Mouse (Mus musculus) embryo, embryonic 11 days (tissue): ENCODE results near the gene Rps8.
A peak's percentile ranks its signal among the peaks of the same experiment; 100 is the strongest.

Experiments
- DNase-seq: peaks from one replicate; pipeline ENCODE4 v3.0.0-alpha.2; 2015

Gene Rps8

GRCm38 (mm10) chr4:117124518-117125347 lies 31.3 kb downstream of the Rps8 start:
- DNase-seq = no peak

DNA sequence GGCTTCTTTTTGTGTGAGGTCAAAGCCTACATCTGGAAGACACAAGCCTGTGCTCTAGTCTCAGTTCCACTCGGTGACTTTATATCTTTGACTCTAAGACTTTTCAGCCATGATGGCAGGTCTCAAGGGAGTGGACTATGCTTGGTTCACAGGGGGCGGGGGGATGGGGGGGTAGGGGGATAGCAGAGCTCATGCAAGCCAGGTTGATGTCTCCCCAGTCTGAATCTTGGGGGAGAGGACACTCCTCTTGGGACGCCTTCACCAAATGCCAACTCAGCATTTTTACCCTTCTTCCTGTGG lies 31.9 kb downstream of the Rps8 start:
- no peak for DNase-seq

GRCm38 (mm10) chr4:117123546-117124217 lies 32.4 kb downstream of the Rps8 start:
- DNase-seq = no peak

DNA sequence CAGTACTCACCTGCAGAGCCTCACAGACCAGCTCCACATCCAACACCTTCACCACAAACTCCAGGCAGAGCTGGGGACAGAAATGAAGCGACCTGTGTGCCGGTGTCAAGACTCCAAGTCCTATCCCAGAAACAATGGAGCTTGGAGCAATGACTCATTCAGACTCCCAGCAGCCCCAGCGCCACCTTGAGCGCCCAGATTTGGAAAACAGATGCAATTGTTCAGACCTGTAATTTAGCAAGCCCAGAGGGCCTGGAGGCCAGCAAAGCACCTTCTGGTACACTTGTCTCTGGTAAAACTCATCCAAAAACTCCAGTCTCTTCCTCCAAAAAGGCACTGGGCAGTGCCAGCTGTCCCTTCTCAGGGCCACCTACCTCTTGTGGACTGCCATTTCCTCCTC lies 33.8 kb downstream of the Rps8 start:
- no peak for DNase-seq

DNA sequence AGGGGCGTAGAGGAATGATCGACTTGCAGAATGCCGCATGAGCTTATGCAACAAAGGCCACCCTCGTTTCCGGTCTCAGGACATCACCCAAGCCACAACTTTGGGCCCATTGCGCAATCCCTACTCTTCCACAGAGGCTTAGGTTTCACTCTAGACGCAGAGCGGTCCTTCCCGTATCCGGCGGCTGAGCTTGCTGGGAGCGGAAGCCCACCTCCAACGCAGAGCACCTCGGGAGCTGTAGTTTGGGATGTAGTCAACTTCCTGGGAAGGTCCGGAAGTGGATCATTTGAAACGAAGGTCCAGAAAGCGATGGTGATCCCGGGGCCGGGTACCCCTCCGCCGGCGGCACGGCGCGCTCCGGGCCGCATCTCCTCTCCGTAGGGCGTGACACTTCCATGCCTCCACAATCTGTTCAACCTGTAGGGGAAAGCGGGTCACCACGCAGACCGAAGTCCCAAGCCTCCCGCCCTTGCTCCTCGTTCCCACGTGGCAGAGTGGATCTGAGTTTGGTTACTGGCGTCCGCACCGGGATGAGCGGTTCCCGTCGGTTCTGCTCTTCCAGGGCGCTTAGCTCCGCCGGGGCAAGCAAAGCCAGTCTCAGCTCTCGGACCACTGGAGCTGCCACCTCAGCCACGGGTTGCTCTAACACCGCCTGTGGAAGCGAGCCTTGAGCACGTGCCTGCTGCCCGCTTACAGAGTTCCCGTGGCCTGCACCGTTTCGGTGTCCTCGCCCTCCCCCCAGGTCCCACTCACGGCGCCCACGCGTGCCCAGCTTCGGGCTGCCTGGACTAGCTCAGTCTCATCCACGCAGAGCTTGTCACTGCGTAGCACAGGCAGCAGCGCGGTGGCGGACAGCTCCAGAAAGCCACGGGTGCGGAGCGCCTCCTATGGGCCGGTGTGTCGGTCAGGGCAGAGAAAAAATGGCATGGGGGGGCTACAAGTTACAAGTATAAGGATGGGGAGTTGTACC lies 35.3 kb downstream of the Rps8 start:
- DNase-seq = peak; percentile 98

DNA sequence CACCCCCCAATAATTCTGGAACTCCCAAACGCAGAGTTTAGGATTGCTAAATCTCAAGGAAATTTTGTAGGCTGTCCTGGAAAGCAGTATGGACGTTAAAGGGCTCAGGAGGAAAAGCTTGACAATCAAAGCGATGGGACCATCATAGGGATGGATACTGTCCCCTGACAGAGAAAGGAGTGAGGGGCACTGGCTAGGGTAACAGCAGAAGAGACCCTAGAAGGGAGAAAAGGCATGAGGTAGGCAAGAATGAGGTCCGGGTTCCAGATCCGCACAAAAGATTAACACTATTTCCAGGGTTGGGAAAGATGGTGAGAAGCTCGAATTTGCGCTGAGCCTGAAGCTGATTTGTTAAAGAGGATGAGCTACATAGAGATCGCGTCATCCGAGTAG lies 36.0 kb downstream of the Rps8 start:
- DNase-seq = no peak

DNA sequence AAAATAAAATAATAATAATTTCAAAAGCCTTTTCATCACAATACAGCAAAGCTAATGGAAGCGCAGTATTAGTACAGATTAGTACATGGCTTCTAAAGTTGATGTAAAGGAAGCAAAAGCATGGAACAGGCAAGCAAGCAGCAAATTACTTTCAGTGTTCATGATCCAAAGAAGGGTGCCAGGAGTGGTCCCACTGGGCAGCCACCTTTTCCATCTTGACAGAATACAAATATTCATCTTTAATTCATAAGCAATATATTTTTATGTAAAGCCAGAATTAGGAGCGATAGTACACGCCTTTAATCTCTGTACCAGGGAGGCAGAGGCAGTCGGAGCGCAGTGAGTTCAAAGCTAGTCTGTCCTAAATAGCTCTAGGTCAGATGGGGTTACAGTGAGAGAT lies 36.4 kb downstream of the Rps8 start:
- DNase-seq = no peak

DNA sequence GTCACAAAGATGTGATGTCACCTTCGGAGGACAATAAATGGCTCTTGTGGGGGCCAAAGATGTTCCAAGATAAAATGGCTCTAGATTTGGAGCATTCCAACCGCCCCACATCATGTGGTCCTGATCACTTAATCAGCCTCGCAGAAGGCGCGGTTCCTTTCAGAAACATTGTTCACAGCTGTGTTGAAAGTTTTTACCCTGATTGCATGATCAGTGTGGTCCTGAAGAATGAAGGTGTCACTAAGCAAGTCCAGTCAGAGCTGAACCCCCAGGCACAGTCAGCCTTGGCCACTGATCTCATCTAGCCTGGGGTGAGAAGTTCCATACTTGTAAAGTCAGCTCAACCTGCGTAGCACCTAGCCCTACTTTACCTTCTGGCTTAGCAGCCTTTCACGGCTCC lies 38.1 kb downstream of the Rps8 start:
- DNase-seq = no peak

- DNase-seq = no peak
These were observed 40.5 kb downstream of the Rps8 start for GRCm38 (mm10) chr4:117115592-117115991.

DNA sequence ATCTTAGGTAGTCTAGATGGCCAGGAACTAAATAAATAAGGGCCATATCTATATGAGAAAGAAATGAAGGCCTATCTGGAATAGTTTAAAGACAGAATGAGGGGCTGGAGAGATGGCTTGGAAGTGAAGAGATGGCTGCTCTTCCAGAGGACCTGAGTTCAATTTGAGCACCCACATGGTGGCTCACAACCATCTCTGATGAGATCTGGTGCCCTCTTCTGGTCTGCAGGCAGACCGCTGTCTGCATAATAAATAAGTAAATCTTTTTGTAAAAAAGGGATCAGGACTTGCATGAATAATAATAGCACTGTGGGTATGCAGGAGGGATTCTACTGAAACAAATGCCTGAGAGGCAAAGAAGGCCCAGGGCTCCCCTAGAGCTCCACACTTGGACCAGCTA lies 42.8 kb downstream of the Rps8 start:
- DNase-seq = no peak

- no peak for DNase-seq
These were observed 45.1 kb downstream of the Rps8 start for GRCm38 (mm10) chr4:117110985-117111384.

DNA sequence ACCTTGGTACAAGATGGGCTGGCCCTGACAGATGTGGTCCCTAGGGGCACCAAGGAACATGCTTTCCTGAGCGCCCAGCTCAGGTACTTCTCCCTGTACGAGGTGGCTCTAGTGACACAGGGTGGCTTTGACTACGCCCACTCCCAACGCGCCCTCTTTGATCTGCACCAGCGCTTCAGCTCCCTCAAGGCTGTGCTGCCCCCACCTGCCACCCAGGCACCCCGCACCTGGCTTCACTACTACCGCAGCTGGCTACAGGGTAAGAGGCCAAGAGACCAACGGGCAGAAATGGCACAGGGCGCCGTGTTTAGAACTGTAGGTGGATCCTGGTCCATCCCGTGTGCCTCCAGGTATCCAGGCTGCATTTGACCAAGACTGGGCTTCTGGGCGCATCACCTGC lies 45.8 kb downstream of the Rps8 start:
- no peak for DNase-seq

- no peak for DNase-seq
These were observed 46.7 kb downstream of the Rps8 start for GRCm38 (mm10) chr4:117109330-117109729.

- DNase-seq = no peak
These were observed 47.6 kb downstream of the Rps8 start for GRCm38 (mm10) chr4:117108524-117108849.

DNA sequence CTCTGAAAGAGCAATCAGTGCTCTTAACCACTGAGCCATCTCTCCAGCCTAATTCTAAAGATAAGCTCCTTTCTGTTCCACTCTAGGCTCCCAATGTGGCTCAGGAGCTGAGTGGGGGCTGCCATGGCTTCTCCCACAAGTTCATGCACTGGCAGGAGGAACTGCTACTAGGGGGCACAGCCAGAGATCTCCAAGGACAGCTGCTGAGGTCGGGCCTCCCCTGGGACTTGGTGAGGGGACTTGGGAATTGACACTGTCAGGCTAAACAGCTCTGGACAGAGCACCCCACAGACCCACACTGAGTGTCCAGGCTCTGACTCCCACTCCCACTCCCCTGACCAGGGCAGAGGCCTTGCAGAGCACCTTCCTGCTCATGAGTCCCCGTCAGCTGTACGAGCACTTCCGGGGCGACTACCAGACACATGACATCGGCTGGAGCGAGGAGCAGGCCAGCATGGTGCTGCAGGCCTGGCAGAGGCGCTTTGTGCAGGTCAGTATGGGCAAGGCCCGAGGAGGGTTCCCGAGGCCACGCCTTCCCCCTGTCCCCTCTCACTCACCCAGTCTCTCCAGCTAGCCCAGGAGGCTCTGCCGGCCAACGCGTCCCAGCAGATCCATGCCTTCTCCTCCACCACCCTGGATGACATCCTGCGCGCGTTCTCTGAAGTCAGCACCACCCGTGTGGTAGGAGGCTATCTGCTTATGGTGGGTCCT lies 48.1 kb downstream of the Rps8 start:
- no peak for DNase-seq

GRCm38 (mm10) chr4:117105127-117105526 lies 50.9 kb downstream of the Rps8 start:
- DNase-seq = no peak

- DNase-seq = no peak
These were observed 51.4 kb downstream of the Rps8 start for GRCm38 (mm10) chr4:117104672-117105071.
